Mouse (Mus musculus): ENCODE results near the gene Sfr1. TPM values are rescaled to one million over a fixed set of nuclear protein-coding genes. Genes with fewer than 3 reads are reported as not detected.
A peak's percentile ranks its signal among the peaks of the same experiment; 100 is the strongest.

Sfr1 gene
- total and polyA plus RNA-seq, 3 experiments: 83.7 to 198 (median 114) TPM

- in situ Hi-C loops (cut with MboI; ENCODE audit: low pct_ligation_motif_present, low pct_unique_long_range_greater_than_20kb, low sequenced_read_pairs): no loop called here
- dilution Hi-C loops (cut with MboI; ENCODE audit: extremely low pct_ligation_motif_present, extremely low pct_unique_long_range_greater_than_20kb, low sequenced_read_pairs): no loop called here
- TF ChIP-seq CTCF (conservative IDR thresholded peaks at IDR 0.05 in 1 of 2, IDR thresholded peaks at IDR 0.05 in 1 of 2; ENCODE audit: low read depth in 2 of 2, low read length in 2 of 2) (peak in 1 of 2 experiments; percentile 52; a peak in 2 of 4 replicates), TCF12 (IDR thresholded peaks at IDR 0.05; ENCODE audit: low read depth, low read length) (no peak), POLR2A (IDR thresholded peaks at IDR 0.05; ENCODE audit: low read depth, low read length) (no peak)
Observed at GRCm38 (mm10) chr19:47780972-47781371, 49.5 kb downstream of the Sfr1 start.

GRCm38 (mm10) chr19:47783898-47784297 lies 52.4 kb downstream of the Sfr1 start:
- Histone ChIP-seq H3K4me2 (ENCODE audit: insufficient read depth, low read depth, poor library complexity, severe bottlenecking) (no peak overlapping the region), H3K4me1 (ENCODE audit: control insufficient read depth in 1 of 2, insufficient read depth in 2 of 2) (no peaks in the 10 kb centered on the region), H3K4me3 (replicated peaks in 1 of 3; ENCODE audit: low read depth in 2 of 3, low read length in 2 of 3, poor library complexity in 1 of 3) (no peak overlapping the region), H3K9me3 (replicated peaks; ENCODE audit: low read length) (no peaks in the 10 kb centered on the region), H3K27ac (ENCODE audit: insufficient read depth, low read depth) (no peak overlapping the region), H3K27me3 (replicated peaks) (no peaks in the 10 kb centered on the region), H3K36me3 (replicated peaks in 1 of 2; ENCODE audit: control insufficient read depth in 1 of 2, insufficient read depth in 1 of 2, low read length in 1 of 2) (no peaks in the 10 kb centered on the region), H3K79me2 (replicated peaks; ENCODE audit: control insufficient read depth, extremely low read depth, insufficient read depth, poor library complexity, severe bottlenecking) (no peaks in the 10 kb centered on the region), H3K9ac (ENCODE audit: insufficient read depth, low read depth) (no peak overlapping the region)
- dilution Hi-C loops (cut with MboI; ENCODE audit: extremely low pct_ligation_motif_present, extremely low pct_unique_long_range_greater_than_20kb, low sequenced_read_pairs) (no loop called here), in situ Hi-C loops (cut with MboI; ENCODE audit: low pct_ligation_motif_present, low pct_unique_long_range_greater_than_20kb, low sequenced_read_pairs) (no loop called here)
- no peak for DNase-seq (ENCODE audit: extremely low read depth)
- TF ChIP-seq CHD1 (IDR thresholded peaks at IDR 0.05; ENCODE audit: low read depth, low read length) (no peak), ETS1 (conservative IDR thresholded peaks at IDR 0.05; ENCODE audit: low read depth, low read length) (no peak), MEF2A (IDR thresholded peaks at IDR 0.05; ENCODE audit: borderline replicate concordance, low read depth, low read length) (no peak), TBP (conservative IDR thresholded peaks at IDR 0.05; ENCODE audit: low read depth, low read length) (no peak), USF2 (conservative IDR thresholded peaks at IDR 0.05; ENCODE audit: low read depth, low read length) (no peak), TCF12 (IDR thresholded peaks at IDR 0.05; ENCODE audit: low read depth, low read length) (no peak), MAFK (IDR thresholded peaks at IDR 0.05; ENCODE audit: insufficient replicate concordance, low read length) (no peak), ZMIZ1 (IDR thresholded peaks at IDR 0.05; ENCODE audit: low read depth, low read length) (no peak), POLR2A (IDR thresholded peaks at IDR 0.05; ENCODE audit: low read depth, low read length) (no peak), ZKSCAN1 (IDR thresholded peaks at IDR 0.05; ENCODE audit: borderline replicate concordance, low read depth, low read length) (no peak), POLR2AphosphoS2 (IDR thresholded peaks at IDR 0.05; ENCODE audit: low read depth, low read length) (no peak)

More at GRCm38 (mm10) chr19:47780972-47781371, 49.5 kb downstream of the Sfr1 start:
- Histone ChIP-seq H3K4me2 (ENCODE audit: insufficient read depth, low read depth, poor library complexity, severe bottlenecking) (no peak overlapping the region), H3K27me3 (replicated peaks) (no peaks in the 10 kb centered on the region), H3K4me3 (replicated peaks in 1 of 3; ENCODE audit: low read depth in 2 of 3, low read length in 2 of 3, poor library complexity in 1 of 3) (no peak overlapping the region), H3K36me3 (replicated peaks in 1 of 2; ENCODE audit: control insufficient read depth in 1 of 2, insufficient read depth in 1 of 2, low read length in 1 of 2) (no peaks in the 10 kb centered on the region), H3K27ac (ENCODE audit: insufficient read depth, low read depth) (no peak overlapping the region), H3K79me2 (replicated peaks; ENCODE audit: control insufficient read depth, extremely low read depth, insufficient read depth, poor library complexity, severe bottlenecking) (no peaks in the 10 kb centered on the region), H3K9me3 (replicated peaks; ENCODE audit: low read length) (no peaks in the 10 kb centered on the region), H3K9ac (ENCODE audit: insufficient read depth, low read depth) (no peak overlapping the region), H3K4me1 (ENCODE audit: control insufficient read depth in 1 of 2, insufficient read depth in 2 of 2) (no peaks in the 10 kb centered on the region)
- DNase-seq (ENCODE audit: extremely low read depth): peak; percentile 24

Other genes with a start within 250 kb of the Sfr1 start
- gene Stn1, start 194.2 kb upstream of the Sfr1 start, total RNA-seq (2012; rRNA removed): 21.8 and 25.3 TPM in 2 replicates
- gene Stn1, start 194.2 kb upstream of the Sfr1 start, total RNA-seq (2014; rRNA removed): 31.0 and 35.7 TPM in 2 replicates
- gene Stn1, start 194.2 kb upstream of the Sfr1 start, polyA plus RNA-seq (2012; ENCODE audit: insufficient read length, low read depth): 16.9 and 18.3 TPM in 2 replicates
- gene Slk, start 152.0 kb upstream of the Sfr1 start, total RNA-seq (2012; rRNA removed): 18.0 and 21.1 TPM in 2 replicates
- gene Slk, start 152.0 kb upstream of the Sfr1 start, total RNA-seq (2014; rRNA removed): 25.5 and 31.6 TPM in 2 replicates
- 33.6 and 35.1 TPM in 2 replicates for gene Slk, start 152.0 kb upstream of the Sfr1 start, polyA plus RNA-seq (2012; ENCODE audit: insufficient read length, low read depth)
- 0.08 and 0.34 TPM in 2 replicates for gene Col17a1, start 39.6 kb upstream of the Sfr1 start, total RNA-seq (2012; rRNA removed)
- gene Col17a1, start 39.6 kb upstream of the Sfr1 start, total RNA-seq (2014; rRNA removed): 0.12 and 0.42 TPM in 2 replicates
- 0.55 and 0.59 TPM in 2 replicates for gene Col17a1, start 39.6 kb upstream of the Sfr1 start, polyA plus RNA-seq (2012; ENCODE audit: insufficient read length, low read depth)
- 80.0 and 86.5 TPM in 2 replicates for gene Gsto1, start 123.3 kb downstream of the Sfr1 start, total RNA-seq (2012; rRNA removed)
- gene Gsto1, start 123.3 kb downstream of the Sfr1 start, total RNA-seq (2014; rRNA removed): 106 and 111 TPM in 2 replicates
- gene Gsto1, start 123.3 kb downstream of the Sfr1 start, polyA plus RNA-seq (2012; ENCODE audit: insufficient read length, low read depth): 111 and 113 TPM in 2 replicates
- gene Gsto2, start 133.9 kb downstream of the Sfr1 start, total RNA-seq (2012; rRNA removed): 0.38 and 1.4 TPM in 2 replicates
- gene Gsto2, start 133.9 kb downstream of the Sfr1 start, total RNA-seq (2014; rRNA removed): 0.86 and 1.3 TPM in 2 replicates
- 0.49 and 0.76 TPM in 2 replicates for gene Gsto2, start 133.9 kb downstream of the Sfr1 start, polyA plus RNA-seq (2012; ENCODE audit: insufficient read length, low read depth)
- 2.9 and 3.2 TPM in 2 replicates for gene Cfap43, start 187.6 kb downstream of the Sfr1 start, total RNA-seq (2012; rRNA removed)
- gene Cfap43, start 187.6 kb downstream of the Sfr1 start, total RNA-seq (2014; rRNA removed): 11.7 and 15.2 TPM in 2 replicates
- 12.7 and 15.5 TPM in 2 replicates for gene Cfap43, start 187.6 kb downstream of the Sfr1 start, polyA plus RNA-seq (2012; ENCODE audit: insufficient read length, low read depth)
- gene Itprip, start 187.6 kb downstream of the Sfr1 start, total RNA-seq (2012; rRNA removed): 9.5 and 9.6 TPM in 2 replicates
- 10.9 and 11.8 TPM in 2 replicates for gene Itprip, start 187.6 kb downstream of the Sfr1 start, total RNA-seq (2014; rRNA removed)
- 8.7 and 9.9 TPM in 2 replicates for gene Itprip, start 187.6 kb downstream of the Sfr1 start, polyA plus RNA-seq (2012; ENCODE audit: insufficient read length, low read depth)
- gene Cfap58, start 206.0 kb downstream of the Sfr1 start, total RNA-seq (2012; rRNA removed): 0.17 TPM in 1 of 2 replicates, not detected in the other
- gene Cfap58, start 206.0 kb downstream of the Sfr1 start, total RNA-seq (2014; rRNA removed): 0.13 and 0.15 TPM in 2 replicates
- 0.27 and 0.33 TPM in 2 replicates for gene Cfap58, start 206.0 kb downstream of the Sfr1 start, polyA plus RNA-seq (2012; ENCODE audit: insufficient read length, low read depth)